Mouse (Mus musculus) E14TG2a.4 (cell line): ENCODE measurements around the gene Hbq1a.

ENCODE experiments used
- H3K27me3 ChIP-seq: 2 replicates; pipeline ENCODE4 v1.6.1; 2014; ENCODE audit warnings: low read length, control low read depth; ENCODE audit not compliant: insufficient read depth
- H3K36me3 ChIP-seq: 2 replicates; pipeline ENCODE4 v1.6.1; 2014; ENCODE audit warnings: low read length, control low read depth; ENCODE audit not compliant: insufficient read depth
- H3K4me1 ChIP-seq: replicated peaks from 2 replicates; pipeline ENCODE4 v1.6.1; 2014; ENCODE audit warnings: low read depth, low read length, control low read depth
- H3K4me3 ChIP-seq: replicated peaks from 2 replicates; pipeline ENCODE4 v1.5.1; 2014; ENCODE audit warnings: mild to moderate bottlenecking, low read length
- H3K9me3 ChIP-seq: 2 replicates; pipeline ENCODE4 v1.6.1; 2014; ENCODE audit warnings: low read length, control low read depth
- CTCF ChIP-seq: conservative IDR thresholded peaks from 2 replicates; pipeline ENCODE4 v1.5.1; 2014; ENCODE audit warnings: low read length
- NANOG ChIP-seq: IDR thresholded peaks from 2 replicates; pipeline ENCODE4 v1.6.1; 2014; ENCODE audit warnings: borderline replicate concordance, low read length, mixed read lengths
- POU5F1 ChIP-seq: IDR thresholded peaks from 2 replicates; pipeline ENCODE4 v1.6.1; 2014; ENCODE audit warnings: low read length, borderline replicate concordance

The Hbq1a gene

GRCm38 (mm10) chr11:32297866-32298531, 1.9 kb upstream of the Hbq1a start:
- Histone ChIP-seq H3K9me3 (no peaks in the 10 kb centered on the region), H3K36me3 (no peaks in the 10 kb centered on the region), H3K27me3 (peaks cover 48% of the 10 kb centered on the region), H3K4me1 (peaks cover 5% of the 10 kb centered on the region), H3K4me3 (no peak overlapping the region)
- TF ChIP-seq CTCF: no peak
- TF ChIP-seq POU5F1: no peak
- no peak for TF ChIP-seq NANOG

GRCm38 (mm10) chr11:32298532-32298918, 1.3 kb upstream of the Hbq1a start:
- Histone ChIP-seq H3K36me3 (no peaks in the 10 kb centered on the region), H3K4me3 (no peak overlapping the region), H3K27me3 (peaks cover 52% of the 10 kb centered on the region), H3K9me3 (no peaks in the 10 kb centered on the region), H3K4me1 (peaks cover 5% of the 10 kb centered on the region)
- no peak for TF ChIP-seq NANOG
- TF ChIP-seq CTCF: no peak
- TF ChIP-seq POU5F1: no peak

- Histone ChIP-seq H3K9me3 (no peaks in the 10 kb centered on the region), H3K4me1 (peaks cover 5% of the 10 kb centered on the region), H3K27me3 (peaks cover 37% of the 10 kb centered on the region), H3K36me3 (no peaks in the 10 kb centered on the region), H3K4me3 (peak overlapping the region; percentile 54)
- TF ChIP-seq POU5F1: no peak
- TF ChIP-seq CTCF: no peak
- no peak for TF ChIP-seq NANOG
These were observed 704 bp downstream of the Hbq1a start for GRCm38 (mm10) chr11:32300279-32301267.

- peaks cover 41% of the 10 kb centered on the region for H3K27me3 ChIP-seq
- no peak for TF ChIP-seq NANOG
- TF ChIP-seq CTCF: no peak
- TF ChIP-seq POU5F1: no peak
- no peaks in the 10 kb centered on the region for H3K36me3 ChIP-seq
- H3K4me3 ChIP-seq: no peak overlapping the region
- H3K4me1 ChIP-seq: peaks cover 5% of the 10 kb centered on the region
- no peaks in the 10 kb centered on the region for H3K9me3 ChIP-seq
These were observed 1.6 kb downstream of the Hbq1a start for GRCm38 (mm10) chr11:32301506-32301905.

GRCm38 (mm10) chr11:32302824-32303419, 3.1 kb downstream of the Hbq1a start:
- Histone ChIP-seq H3K4me3 (no peak overlapping the region), H3K9me3 (no peaks in the 10 kb centered on the region), H3K36me3 (no peaks in the 10 kb centered on the region), H3K27me3 (peaks cover 40% of the 10 kb centered on the region), H3K4me1 (peaks cover 5% of the 10 kb centered on the region)
- no peak for TF ChIP-seq CTCF

- TF ChIP-seq CTCF: no peak
- no peak for TF ChIP-seq NANOG
- TF ChIP-seq POU5F1: no peak
- Histone ChIP-seq H3K4me1 (peaks cover 5% of the 10 kb centered on the region), H3K27me3 (peaks cover 37% of the 10 kb centered on the region), H3K36me3 (no peaks in the 10 kb centered on the region), H3K4me3 (no peak overlapping the region), H3K9me3 (no peaks in the 10 kb centered on the region)
These were observed 3.6 kb downstream of the Hbq1a start for GRCm38 (mm10) chr11:32303455-32303854.

- Histone ChIP-seq H3K9me3 (no peaks in the 10 kb centered on the region), H3K36me3 (no peaks in the 10 kb centered on the region), H3K27me3 (peaks cover 33% of the 10 kb centered on the region), H3K4me3 (no peak overlapping the region), H3K4me1 (no peaks in the 10 kb centered on the region)
- TF ChIP-seq NANOG (no peak), CTCF (no peak), POU5F1 (no peak)
These were observed 7.1 kb downstream of the Hbq1a start for GRCm38 (mm10) chr11:32307006-32307405.

GRCm38 (mm10) chr11:32309446-32309845, 9.6 kb downstream of the Hbq1a start:
- TF ChIP-seq CTCF: no peak
- H3K4me1 ChIP-seq: no peaks in the 10 kb centered on the region
- H3K9me3 ChIP-seq: no peaks in the 10 kb centered on the region
- H3K36me3 ChIP-seq: no peaks in the 10 kb centered on the region
- peaks cover 20% of the 10 kb centered on the region for H3K27me3 ChIP-seq
- no peak overlapping the region for H3K4me3 ChIP-seq

GRCm38 (mm10) chr11:32309928-32310327, 10.1 kb downstream of the Hbq1a start:
- Histone ChIP-seq H3K27me3 (peaks cover 23% of the 10 kb centered on the region), H3K36me3 (no peaks in the 10 kb centered on the region), H3K4me3 (no peak overlapping the region), H3K4me1 (no peaks in the 10 kb centered on the region), H3K9me3 (no peaks in the 10 kb centered on the region)
- no peak for TF ChIP-seq CTCF
- no peak for TF ChIP-seq NANOG
- no peak for TF ChIP-seq POU5F1
